Mouse (Mus musculus) gastrocnemius, postnatal 10 days (tissue): Measurements from ENCODE around the gene Adnp. TPM values are rescaled to one million over a fixed set of nuclear protein-coding genes. Genes with fewer than 3 reads are reported as not detected.

Experiments used
- DNase-seq: peaks from one replicate; pipeline ENCODE4 v3.0.0; 2021; ENCODE audit warnings: mixed read lengths
- long read RNA-seq, 2 experiments: library from polyadenylated mRNA; stranded (forward); transcript quantifications; one replicate each; pipeline ENCODE4 v2.0.0; 2021
- total RNA-seq, 2 experiments: library from RNA; stranded (reverse); gene quantifications; 2 replicates each; pipeline ENCODE4 v1.2.3; 2021

The Adnp gene
- total RNA-seq = 10 to 100 TPM; 28.4 to 33.5 TPM
- long read RNA-seq, experiment 1, full-length matches to known transcripts = 4 of 4 reads
- long read RNA-seq, experiment 1, partial matches to known transcripts = 0 of 4 reads
- long read RNA-seq, experiment 1, other reads (novel, unspliced or antisense) = 0 of 4 reads
- long read RNA-seq, experiment 2, full-length matches to known transcripts = 1 of 1 reads
- long read RNA-seq, experiment 2, partial matches to known transcripts = 0 of 1 reads
- long read RNA-seq, experiment 2, other reads (novel, unspliced or antisense) = 0 of 1 reads

- DNase-seq = peak; percentile 94
Observed at GRCm38 (mm10) chr2:168206725-168207644, at the start of gene Adnp. Gene Adnp (minus strand): TSS chr2:168207112.

GRCm38 (mm10) chr2:168256506-168256905, 49.6 kb upstream of the Adnp start:
- DNase-seq = no peak

GRCm38 (mm10) chr2:168253822-168254221, 46.9 kb upstream of the Adnp start:
- no peak for DNase-seq

DNA sequence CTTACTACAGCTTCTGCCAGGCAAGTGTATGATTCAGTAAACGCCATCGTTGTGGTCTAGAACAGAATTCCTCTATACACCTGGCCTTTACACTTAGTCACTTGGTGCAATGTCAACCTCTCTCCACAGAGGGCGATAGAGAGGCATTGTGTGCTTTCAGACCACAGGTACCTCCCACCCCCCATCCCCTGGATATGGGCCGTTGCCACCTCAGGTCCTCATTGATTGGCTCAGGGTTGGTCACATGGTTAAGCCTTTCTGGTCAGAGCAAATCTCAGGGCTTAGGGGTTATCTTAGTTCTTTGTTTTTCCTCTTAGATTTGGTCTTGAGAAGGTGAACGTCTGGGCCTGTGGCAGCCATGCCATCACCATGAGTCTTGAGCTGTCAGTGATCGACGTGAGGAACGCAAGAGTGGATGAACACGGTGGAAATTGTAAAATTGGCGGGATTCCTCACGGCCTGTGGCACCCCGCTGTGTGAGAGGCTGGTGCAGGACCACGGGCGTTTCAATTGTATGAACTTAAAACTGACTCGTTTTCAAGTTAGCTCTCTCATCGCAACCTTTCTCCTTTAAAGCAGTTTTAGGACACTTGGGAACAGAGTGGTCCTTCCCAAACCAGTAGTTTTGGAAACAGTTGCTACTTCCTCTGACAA, 45.9 kb upstream of the Adnp start:
- no peak for DNase-seq

- DNase-seq = peak; percentile 81
Observed at GRCm38 (mm10) chr2:168250270-168250669, 43.4 kb upstream of the Adnp start.

- no peak for DNase-seq
Observed at GRCm38 (mm10) chr2:168248856-168249245, 41.9 kb upstream of the Adnp start.

GRCm38 (mm10) chr2:168248167-168248855, 41.4 kb upstream of the Adnp start:
- no peak for DNase-seq

GRCm38 (mm10) chr2:168245571-168245970, 38.7 kb upstream of the Adnp start:
- no peak for DNase-seq

GRCm38 (mm10) chr2:168243278-168243677, 36.4 kb upstream of the Adnp start:
- DNase-seq = no peak

DNA sequence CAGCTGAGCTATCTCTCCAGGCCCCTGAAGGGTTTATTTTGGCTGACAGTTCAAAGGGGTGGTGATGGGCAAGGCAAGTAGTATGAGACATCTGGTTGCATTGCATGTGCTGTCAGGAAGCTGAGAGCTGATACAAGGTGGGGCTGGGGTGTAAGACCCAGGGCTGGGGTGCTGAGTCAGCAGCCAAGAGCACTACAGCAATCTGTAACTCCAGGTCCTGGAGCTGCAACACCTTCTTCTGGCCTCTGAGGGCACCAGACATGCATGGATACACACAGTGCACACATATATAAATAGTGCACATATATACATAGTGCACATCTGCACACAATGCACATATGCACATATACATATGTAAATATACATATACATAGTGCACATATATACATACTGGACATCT, 35.9 kb upstream of the Adnp start:
- DNase-seq = no peak

DNA sequence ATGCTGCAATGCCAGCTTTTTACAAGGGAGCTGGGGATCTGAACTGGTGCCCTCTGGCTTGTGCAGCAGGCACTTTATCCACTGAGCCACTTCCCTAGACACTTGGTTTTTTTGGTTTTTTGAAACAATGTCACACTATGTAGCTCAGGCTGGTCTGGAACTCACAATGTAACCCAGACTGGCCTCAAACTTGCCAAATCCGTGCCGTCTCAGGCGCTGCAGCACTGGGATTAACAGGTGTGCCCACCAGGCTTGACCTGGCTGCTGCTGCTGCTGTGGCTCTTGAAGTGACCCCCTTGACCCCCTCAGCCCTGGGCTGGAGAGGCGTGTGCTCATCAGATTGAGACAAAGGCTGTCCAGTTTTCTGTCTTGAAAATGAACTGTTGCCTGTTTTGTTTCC, 31.4 kb upstream of the Adnp start:
- DNase-seq = no peak

GRCm38 (mm10) chr2:168233286-168233685, 26.4 kb upstream of the Adnp start:
- DNase-seq = no peak

- no peak for DNase-seq
Observed at GRCm38 (mm10) chr2:168231471-168231829, 24.5 kb upstream of the Adnp start.

- peak; percentile 45 for DNase-seq
Observed at GRCm38 (mm10) chr2:168230773-168231470, 24.0 kb upstream of the Adnp start.

GRCm38 (mm10) chr2:168230026-168230728, 23.3 kb upstream of the Adnp start, which contains the start of the genes Gm20716, Dpm1 and Mocs3:
Gene Gm20716 (minus strand): TSS chr2:168230364.
Gene Dpm1 (minus strand): TSS chr2:168230591.
Gene Mocs3 (plus strand): TSS chr2:168230622.
- DNase-seq = peak; percentile 82

GRCm38 (mm10) chr2:168229116-168230025, 22.5 kb upstream of the Adnp start:
- DNase-seq = no peak

DNA sequence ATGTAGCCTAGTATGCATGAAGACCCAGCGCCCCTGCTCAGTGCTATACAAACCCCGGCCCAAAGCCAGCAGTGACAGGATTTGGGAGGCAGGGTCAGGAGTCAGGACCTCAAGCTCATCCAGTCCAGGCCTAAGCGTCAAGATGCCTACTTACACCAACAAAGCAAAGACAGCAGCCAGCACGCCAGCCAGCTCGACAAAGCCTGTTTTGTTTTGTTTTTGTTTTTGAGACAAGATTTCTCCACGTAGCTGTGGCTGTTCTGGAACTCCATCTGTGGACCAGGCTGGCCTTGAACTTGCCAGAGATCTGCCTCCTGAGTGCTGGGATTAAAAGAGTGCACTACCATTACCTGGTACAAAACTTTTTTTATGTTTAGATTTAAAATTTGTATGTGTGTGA, 16.4 kb upstream of the Adnp start:
- DNase-seq = no peak

DNA sequence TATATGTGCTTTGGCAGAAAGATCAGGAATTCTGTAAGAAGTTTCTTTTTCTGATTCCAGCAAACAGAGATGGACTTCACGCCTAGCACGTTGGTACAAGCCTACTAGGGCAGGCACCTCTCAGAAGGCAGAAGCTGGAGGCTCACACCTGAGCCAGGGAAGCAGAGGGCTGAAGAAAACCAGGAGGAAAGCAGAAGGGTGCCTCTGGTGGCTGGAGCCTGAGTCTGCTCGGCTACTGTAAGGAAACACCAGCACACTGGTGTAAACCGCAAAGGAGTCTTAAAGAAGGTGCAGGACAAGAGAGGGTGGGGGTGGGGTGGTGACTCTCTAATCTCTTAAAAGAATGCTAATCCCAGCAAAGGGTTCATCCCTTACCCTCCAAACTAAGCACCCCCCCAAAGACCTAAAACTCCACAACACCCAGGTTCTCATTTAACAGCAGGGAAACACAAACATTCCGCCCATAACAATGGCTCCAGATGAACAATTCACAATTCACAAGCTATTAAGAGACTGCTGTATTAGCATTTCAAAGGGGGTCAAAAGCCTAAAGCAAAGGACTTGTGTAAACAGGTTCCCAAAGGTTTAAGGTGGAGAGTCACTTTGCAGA, 7.0 kb upstream of the Adnp start:
- DNase-seq = no peak

DNA sequence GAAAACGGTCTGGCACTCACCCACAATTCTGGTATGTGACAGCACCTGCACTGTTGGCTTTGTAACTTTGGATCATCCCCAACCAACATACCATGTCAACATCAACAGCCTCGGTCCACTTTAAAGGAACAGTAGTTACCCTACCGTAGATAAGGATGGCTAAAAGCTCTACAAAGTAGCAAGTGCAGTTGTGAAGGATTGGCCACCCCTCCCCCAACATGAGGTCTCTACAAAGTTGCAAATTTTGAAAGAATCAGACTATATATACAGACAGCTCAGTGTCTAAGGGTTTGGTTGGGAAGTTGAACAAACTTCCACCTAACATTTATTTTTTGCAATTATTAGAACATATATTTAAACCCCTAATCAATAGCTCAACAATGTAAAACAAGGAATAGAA, 971 bp upstream of the Adnp start:
- DNase-seq = no peak
